Mouse (Mus musculus): Measurements from ENCODE around the gene Mrps11. TPM values are rescaled to one million over a fixed set of nuclear protein-coding genes. Genes with fewer than 3 reads are reported as not detected.
A peak's percentile ranks its signal among the peaks of the same experiment; 100 is the strongest.

Mrps11 gene
- polyA plus RNA-seq, 1 experiment from 2014 or later: 27.2 TPM

DNA sequence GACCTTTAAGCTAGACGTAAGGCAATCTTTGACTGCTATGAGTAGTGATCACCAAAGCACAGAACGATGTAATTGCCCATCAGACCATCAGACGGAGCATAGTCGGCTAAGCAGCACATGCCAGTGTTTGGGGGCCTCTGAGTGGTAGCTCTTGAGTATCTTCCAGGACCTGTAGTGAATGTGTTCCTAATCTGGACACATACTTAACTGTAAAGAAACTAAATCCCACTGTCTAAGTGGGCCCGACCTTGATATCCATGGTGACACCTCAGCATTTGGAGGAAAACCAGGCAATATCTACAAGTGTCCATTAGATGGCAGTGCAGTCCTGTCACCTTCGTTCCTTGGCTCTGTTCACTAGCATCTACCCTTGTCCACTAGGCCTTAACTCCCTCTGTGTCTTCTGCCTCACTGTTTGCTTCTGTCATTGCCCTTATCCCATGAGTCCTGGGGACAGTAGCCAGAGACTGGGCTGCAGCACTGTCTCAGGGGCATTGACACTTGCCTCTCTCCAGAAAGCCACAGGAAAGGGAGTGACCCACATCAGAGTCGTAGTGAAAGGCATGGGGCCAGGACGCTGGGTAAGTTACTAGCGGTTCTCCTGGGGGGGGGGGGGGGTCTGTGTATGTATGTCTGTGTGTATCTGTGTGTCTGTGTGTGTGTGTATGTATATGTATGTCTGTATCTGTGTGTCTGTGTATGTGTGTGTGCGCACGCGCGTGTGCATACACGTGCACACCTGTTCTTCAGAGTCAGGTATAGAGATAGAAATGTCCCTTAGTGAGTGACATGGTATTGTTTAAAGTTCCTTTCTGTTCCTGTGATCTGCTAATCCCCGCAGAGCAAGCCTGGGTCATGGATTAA lies 8.7 kb downstream of the Mrps11 start:
- ATAC-seq (peak; percentile 73), DNase-seq (peak; percentile 64)
- Histone ChIP-seq H3K4me1 (ENCODE audit: insufficient read depth) (peaks cover 8% of the 10 kb centered on the region; the same call in 1 of the 2 replicates), H3K9ac (replicated peaks) (no peak overlapping the region), H3K4me2 (ENCODE audit: low read depth, low read length) (no peak overlapping the region), H3K4me3 (ENCODE audit: low read depth, low read length) (no peak overlapping the region), H3K9me3 (ENCODE audit: low read length) (no peaks in the 10 kb centered on the region), H3K27ac (ENCODE audit: low read depth) (no peak overlapping the region), H3K36me3 (replicated peaks; ENCODE audit: insufficient read depth, low read length) (peaks cover 31% of the 10 kb centered on the region), H3K27me3 (ENCODE audit: insufficient read depth, low read length) (no peaks in the 10 kb centered on the region)
- TF ChIP-seq EP300 (IDR thresholded peaks at IDR 0.05; ENCODE audit: low read depth): no peak
- peak; percentile 97 for TF ChIP-seq CTCF (IDR thresholded peaks at IDR 0.05; ENCODE audit: low read depth)
- WGBS (ENCODE audit: insufficient replicate concordance): 80% methylated on average over 15 of the region's 15 CpGs

GRCm38 (mm10) chr7:78793895-78794570 lies 11.1 kb downstream of the Mrps11 start:
- Histone ChIP-seq H3K9ac (replicated peaks) (peak overlapping the region; percentile 16; the same call in 1 of the 2 replicates), H3K4me2 (ENCODE audit: low read depth, low read length) (no peak overlapping the region), H3K9me3 (ENCODE audit: low read length) (no peaks in the 10 kb centered on the region), H3K27ac (ENCODE audit: low read depth) (peak overlapping the region; percentile 39; the same call in 1 of the 2 replicates), H3K4me1 (ENCODE audit: insufficient read depth) (peaks cover 16% of the 10 kb centered on the region), H3K27me3 (ENCODE audit: insufficient read depth, low read length) (no peaks in the 10 kb centered on the region), H3K4me3 (ENCODE audit: low read depth, low read length) (no peak overlapping the region), H3K36me3 (replicated peaks; ENCODE audit: insufficient read depth, low read length) (peaks cover 28% of the 10 kb centered on the region)
- ATAC-seq (peak; percentile 28; the same call in 1 of the 2 replicates), DNase-seq (no peak)
- no peak for TF ChIP-seq EP300 (IDR thresholded peaks at IDR 0.05; ENCODE audit: low read depth)
- no peak for TF ChIP-seq CTCF (IDR thresholded peaks at IDR 0.05; ENCODE audit: low read depth)
- WGBS (ENCODE audit: insufficient replicate concordance): 46% methylated on average over 13 of the region's 13 CpGs

DNA sequence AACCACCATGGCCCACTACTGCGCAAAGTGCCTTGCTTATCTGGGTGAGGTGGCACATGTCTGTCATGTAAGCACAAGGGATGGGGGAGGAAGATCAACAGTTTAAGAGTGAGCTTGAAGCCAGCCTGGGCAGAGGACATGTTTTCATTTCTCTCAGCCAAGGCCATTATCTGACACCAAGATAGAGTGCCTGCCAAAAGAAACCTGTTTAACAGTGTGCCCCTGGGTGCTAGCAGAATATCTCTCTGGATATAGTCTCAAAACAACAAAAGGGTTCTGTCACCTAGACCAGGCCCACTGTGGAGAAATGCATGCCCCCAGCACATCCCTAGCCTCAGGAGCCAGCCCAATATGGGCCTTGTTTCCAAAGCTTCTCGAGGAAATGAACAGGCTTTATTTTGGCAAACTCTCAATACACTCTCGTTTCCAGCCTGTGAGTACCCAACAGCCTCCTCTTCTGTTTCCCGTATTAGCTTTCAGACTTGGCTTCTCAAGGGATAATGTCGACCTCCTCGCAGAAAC lies 11.7 kb downstream of the Mrps11 start:
- H3K4me2 ChIP-seq (ENCODE audit: low read depth, low read length): no peak overlapping the region
- peak overlapping the region; percentile 16; the same call in 1 of the 2 replicates for H3K9ac ChIP-seq (replicated peaks)
- H3K27ac ChIP-seq (ENCODE audit: low read depth): peak overlapping the region; percentile 39; the same call in 1 of the 2 replicates
- WGBS (ENCODE audit: insufficient replicate concordance): 64% methylated on average over 6 of the region's 6 CpGs
- DNase-seq (no peak), ATAC-seq (peak; percentile 12; the same call in 1 of the 2 replicates)
- H3K36me3 ChIP-seq (replicated peaks; ENCODE audit: insufficient read depth, low read length): peaks cover 22% of the 10 kb centered on the region
- H3K27me3 ChIP-seq (ENCODE audit: insufficient read depth, low read length): no peaks in the 10 kb centered on the region
- no peaks in the 10 kb centered on the region for H3K9me3 ChIP-seq (ENCODE audit: low read length)
- no peak overlapping the region for H3K4me3 ChIP-seq (ENCODE audit: low read depth, low read length)
- TF ChIP-seq CTCF (IDR thresholded peaks at IDR 0.05; ENCODE audit: low read depth): no peak
- no peak for TF ChIP-seq EP300 (IDR thresholded peaks at IDR 0.05; ENCODE audit: low read depth)
- H3K4me1 ChIP-seq (ENCODE audit: insufficient read depth): peaks cover 19% of the 10 kb centered on the region

GRCm38 (mm10) chr7:78796624-78797023 lies 13.7 kb downstream of the Mrps11 start:
- peaks cover 7% of the 10 kb centered on the region; the same call in 1 of the 2 replicates for H3K36me3 ChIP-seq (replicated peaks; ENCODE audit: insufficient read depth, low read length)
- peaks cover 19% of the 10 kb centered on the region for H3K4me1 ChIP-seq (ENCODE audit: insufficient read depth)
- H3K27ac ChIP-seq (ENCODE audit: low read depth): no peak overlapping the region
- H3K9ac ChIP-seq (replicated peaks): no peak overlapping the region
- H3K4me3 ChIP-seq (ENCODE audit: low read depth, low read length): no peak overlapping the region
- no peak for TF ChIP-seq EP300 (IDR thresholded peaks at IDR 0.05; ENCODE audit: low read depth)
- TF ChIP-seq CTCF (IDR thresholded peaks at IDR 0.05; ENCODE audit: low read depth): no peak
- H3K9me3 ChIP-seq (ENCODE audit: low read length): no peaks in the 10 kb centered on the region
- H3K4me2 ChIP-seq (ENCODE audit: low read depth, low read length): no peak overlapping the region
- WGBS (ENCODE audit: insufficient replicate concordance): 79% methylated on average over 3 of the region's 3 CpGs
- H3K27me3 ChIP-seq (ENCODE audit: insufficient read depth, low read length): no peaks in the 10 kb centered on the region
- ATAC-seq (no peak), DNase-seq (no peak)

DNA sequence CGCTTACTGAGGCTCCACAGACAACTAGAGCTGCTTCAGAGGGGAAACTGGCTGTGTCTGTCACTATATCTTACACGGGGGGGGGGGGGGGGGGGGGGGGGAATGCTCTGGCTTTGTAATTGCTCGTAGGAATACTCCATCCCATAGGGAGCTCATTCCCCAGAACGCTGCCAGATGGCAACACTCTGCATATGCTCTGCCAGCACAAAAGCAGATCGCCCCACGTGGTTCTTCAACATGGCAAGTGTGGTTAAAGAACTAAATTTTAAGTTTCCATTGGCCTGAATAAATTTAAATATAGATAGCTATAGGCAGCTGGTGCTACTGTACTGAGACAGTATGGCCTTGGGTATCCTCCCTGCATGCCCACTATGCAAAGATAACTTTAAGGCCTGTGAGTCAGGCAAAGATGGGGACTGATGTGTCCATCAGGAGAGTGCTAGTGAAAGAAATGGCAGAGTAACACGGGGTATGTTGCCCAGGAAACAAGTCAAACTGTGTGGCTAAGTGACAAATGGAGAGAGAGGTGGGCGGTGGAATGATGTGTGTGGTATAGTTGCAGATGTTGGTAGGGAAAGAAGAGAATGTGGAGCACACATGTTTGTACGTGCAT lies 15.0 kb downstream of the Mrps11 start:
- ATAC-seq (no peak), DNase-seq (no peak)
- no peak overlapping the region for H3K9ac ChIP-seq (replicated peaks)
- H3K27me3 ChIP-seq (ENCODE audit: insufficient read depth, low read length): no peaks in the 10 kb centered on the region
- no peaks in the 10 kb centered on the region for H3K36me3 ChIP-seq (replicated peaks; ENCODE audit: insufficient read depth, low read length)
- 60% methylated on average over 9 of the region's 9 CpGs for WGBS (ENCODE audit: insufficient replicate concordance)
- H3K4me2 ChIP-seq (ENCODE audit: low read depth, low read length): no peak overlapping the region
- no peak overlapping the region for H3K27ac ChIP-seq (ENCODE audit: low read depth)
- peaks cover 19% of the 10 kb centered on the region for H3K4me1 ChIP-seq (ENCODE audit: insufficient read depth)
- no peak for TF ChIP-seq EP300 (IDR thresholded peaks at IDR 0.05; ENCODE audit: low read depth)
- no peak for TF ChIP-seq CTCF (IDR thresholded peaks at IDR 0.05; ENCODE audit: low read depth)
- H3K9me3 ChIP-seq (ENCODE audit: low read length): no peaks in the 10 kb centered on the region
- H3K4me3 ChIP-seq (ENCODE audit: low read depth, low read length): no peak overlapping the region
